1 mouse cellular context compared by ENCODE assay signal in the genomic region with DNA sequence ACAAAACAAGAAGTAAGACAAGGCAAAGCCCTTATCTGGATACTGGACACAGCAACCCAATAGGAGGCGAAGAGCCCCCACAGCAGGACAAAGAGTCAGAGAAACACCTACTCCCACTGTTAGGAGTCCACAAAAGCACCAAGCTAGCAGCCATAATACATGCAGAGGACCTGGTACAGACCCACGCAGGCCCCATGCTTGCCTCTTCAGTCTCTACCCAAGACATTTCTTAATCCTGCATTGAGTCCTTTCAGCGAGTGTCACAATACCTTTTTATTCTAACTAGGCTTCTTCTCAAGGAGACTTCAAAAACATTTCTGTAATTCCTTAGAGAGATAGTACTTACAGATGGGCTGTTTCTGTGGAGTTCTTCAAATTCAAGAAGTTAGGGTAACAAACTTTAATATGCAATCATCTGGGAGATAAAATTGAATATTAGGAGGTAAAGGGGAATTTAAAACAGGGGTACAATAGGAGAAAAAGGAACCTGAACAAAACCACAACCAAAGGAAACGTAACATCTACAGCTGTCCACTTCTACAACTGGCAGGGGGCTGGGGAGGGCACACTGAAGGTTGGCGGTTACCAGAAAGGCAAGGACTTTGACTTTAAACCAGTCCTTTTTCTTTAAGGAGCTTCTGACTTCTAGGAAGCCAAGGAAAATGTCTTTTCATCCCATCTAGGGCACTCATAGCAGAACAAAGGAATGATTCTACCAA.
TF ChIP-seq lines count a peak whose summit lies in the region.

No protein-coding gene starts in this region.

TF ChIP-seq in MEL, 35 proteins besides CTCF, POLR2A, EP300 and RAD21 (continued from another document):
- no peak for TF ChIP-seq ZMIZ1 (IDR thresholded peaks at IDR 0.05; ENCODE audit: low read depth, low read length)
- no peak for TF ChIP-seq TBP (IDR thresholded peaks at IDR 0.05; ENCODE audit: low read depth, low read length)
